Mouse (Mus musculus) stomach, embryonic 16.5 days (tissue): Measurements from ENCODE around the gene Mrpl10. TPM values are rescaled to one million over a fixed set of nuclear protein-coding genes. Genes with fewer than 3 reads are reported as not detected.

ENCODE experiments used
- ATAC-seq: fragments of 200-750 bp; cut with Nextera tagmentation; 2 replicates; pipeline ENCODE4 v1.8.0; 2017; ENCODE audit warnings: moderate number of reproducible peaks, moderate TSS enrichment; ENCODE audit not compliant: insufficient read depth, low FRiP score
- H3K27ac ChIP-seq: fragments of 300-500 bp; sonication (generic); 2 replicates; pipeline ENCODE4 v1.5.1; 2014; ENCODE audit warnings: low read length
- H3K27me3 ChIP-seq: fragments of 300-500 bp; sonication (generic); 2 replicates; pipeline ENCODE4 v1.6.1; 2014; ENCODE audit warnings: low read length, control low read depth, mixed read lengths; ENCODE audit not compliant: control insufficient read depth, insufficient read depth
- H3K36me3 ChIP-seq: fragments of 300-500 bp; sonication (generic); 2 replicates; pipeline ENCODE4 v1.6.1; 2014; ENCODE audit warnings: low read length; ENCODE audit not compliant: control insufficient read depth, insufficient read depth
- H3K4me1 ChIP-seq: fragments of 300-500 bp; sonication (generic); 2 replicates; pipeline ENCODE4 v1.6.1; 2014; ENCODE audit warnings: low read length, control low read depth, mixed read lengths; ENCODE audit not compliant: control insufficient read depth, insufficient read depth
- H3K4me2 ChIP-seq: fragments of 300-500 bp; sonication (generic); 2 replicates; pipeline ENCODE4 v1.6.1; 2014; ENCODE audit warnings: low read depth, low read length, mixed read lengths
- H3K4me3 ChIP-seq: fragments of 300-500 bp; sonication (generic); replicated peaks from 2 replicates; pipeline ENCODE4 v1.5.1; 2014; ENCODE audit warnings: mild to moderate bottlenecking, low read length
- H3K9ac ChIP-seq: fragments of 300-500 bp; sonication (generic); 2 replicates; pipeline ENCODE4 v1.6.1; 2014; ENCODE audit warnings: low read length
- H3K9me3 ChIP-seq: fragments of 300-500 bp; sonication (generic); replicated peaks from 2 replicates; pipeline ENCODE4 v1.6.1; 2016; ENCODE audit warnings: low read length, control low read depth; ENCODE audit not compliant: control insufficient read depth
- WGBS: fragments of 180-500 bp; shearing (Covaris S2); extraction: QIAGEN DNeasy Blood & Tissue Kit; methylation state at CpG from one replicate; pipeline ENCODE4 v1.1.7; 2014; 5-methylcytosine and 5-hydroxymethylcytosine counted together
- polyA plus RNA-seq: library from polyadenylated mRNA; unstranded; fragments of >200 nt; fragmentation: Nextera tagmentation; extraction: Ambion mirVana; gene quantifications from 2 replicates; pipeline ENCODE4 v1.2.1, GENCODE M21; 2015

Mrpl10 gene
- polyA plus RNA-seq, 1 experiment from 2014 or later = 76.7 TPM

DNA sequence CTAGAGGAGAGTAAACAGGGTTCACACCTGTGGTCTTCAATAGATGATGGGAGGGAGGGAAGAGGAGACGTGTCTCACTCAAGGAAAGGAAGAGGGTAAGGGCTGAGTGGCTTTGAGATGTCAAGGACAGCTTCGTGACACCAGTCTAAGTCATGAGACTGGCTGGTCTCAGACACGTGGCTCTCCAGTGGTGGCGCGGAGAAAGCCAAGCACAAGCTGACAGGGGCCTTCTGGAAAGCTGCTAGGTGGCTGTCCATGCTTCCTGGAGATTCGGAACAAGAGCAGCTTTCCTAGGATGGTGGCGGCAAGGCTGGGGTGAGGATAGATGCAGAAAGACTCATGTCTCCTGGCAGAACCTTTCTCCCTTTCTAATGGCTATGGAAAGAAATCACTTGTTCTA is 2.5 kb upstream of the Mrpl10 start:
- WGBS = 56% methylated on average over 7 of the region's 7 CpGs
- no peak overlapping the region for H3K9ac ChIP-seq
- no peaks in the 10 kb centered on the region for H3K9me3 ChIP-seq
- peaks cover 10% of the 10 kb centered on the region for H3K4me1 ChIP-seq
- no peak overlapping the region for H3K4me3 ChIP-seq
- no peak overlapping the region for H3K4me2 ChIP-seq
- no peak overlapping the region for H3K27ac ChIP-seq
- H3K36me3 ChIP-seq = no peaks in the 10 kb centered on the region
- ATAC-seq = no peak
- no peaks in the 10 kb centered on the region for H3K27me3 ChIP-seq

- H3K4me2 ChIP-seq = peak overlapping the region; percentile 98
- H3K9ac ChIP-seq = peak overlapping the region; percentile 64
- peak overlapping the region; percentile 76 for H3K4me3 ChIP-seq
- H3K9me3 ChIP-seq = no peaks in the 10 kb centered on the region
- 41% methylated on average over 12 of the region's 12 CpGs for WGBS
- ATAC-seq = no peak
- H3K4me1 ChIP-seq = peaks cover 10% of the 10 kb centered on the region
- H3K27me3 ChIP-seq = no peaks in the 10 kb centered on the region
- no peak overlapping the region for H3K27ac ChIP-seq
- peaks cover 4% of the 10 kb centered on the region; the same call in 1 of the 2 replicates for H3K36me3 ChIP-seq
Measured at GRCm38 (mm10) chr11:97040301-97041021, 899 bp upstream of the Mrpl10 start.

- Histone ChIP-seq H3K9me3 (no peaks in the 10 kb centered on the region), H3K36me3 (peaks cover 9% of the 10 kb centered on the region; the same call in 1 of the 2 replicates), H3K27me3 (no peaks in the 10 kb centered on the region), H3K4me2 (no peak overlapping the region), H3K4me1 (peaks cover 10% of the 10 kb centered on the region), H3K27ac (no peak overlapping the region), H3K4me3 (no peak overlapping the region), H3K9ac (no peak overlapping the region)
- ATAC-seq = no peak
- WGBS = 93% methylated on average over 8 of the region's 8 CpGs
Measured at GRCm38 (mm10) chr11:97044902-97045301, 3.5 kb downstream of the Mrpl10 start.

DNA sequence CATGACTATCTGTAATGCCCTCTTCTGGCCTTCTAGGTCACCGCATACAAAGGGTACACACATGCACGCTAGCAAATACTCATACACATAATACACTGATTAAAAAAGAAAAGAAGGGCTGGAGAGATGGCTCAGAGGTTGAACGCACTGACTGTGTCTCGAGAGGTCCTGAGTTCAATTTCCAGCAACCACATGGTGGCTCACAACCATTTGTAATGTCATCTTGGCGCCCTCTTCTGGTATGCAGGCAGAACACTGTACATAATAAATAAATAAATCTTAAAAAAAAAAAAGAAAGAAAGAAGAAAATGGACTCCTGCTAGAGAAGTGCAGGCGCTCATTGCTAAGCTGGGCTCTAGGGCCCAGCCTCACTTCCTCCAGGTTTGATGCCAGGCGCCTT is 4.5 kb downstream of the Mrpl10 start:
- ATAC-seq = no peak
- peaks cover 9% of the 10 kb centered on the region; the same call in 1 of the 2 replicates for H3K36me3 ChIP-seq
- H3K27me3 ChIP-seq = no peaks in the 10 kb centered on the region
- no peak overlapping the region for H3K27ac ChIP-seq
- peaks cover 13% of the 10 kb centered on the region for H3K4me1 ChIP-seq
- no peak overlapping the region for H3K4me2 ChIP-seq
- no peaks in the 10 kb centered on the region for H3K9me3 ChIP-seq
- no peak overlapping the region for H3K4me3 ChIP-seq
- no peak overlapping the region for H3K9ac ChIP-seq
- 77% methylated on average over 7 of the region's 7 CpGs for WGBS

- ATAC-seq = no peak
- H3K9me3 ChIP-seq = no peaks in the 10 kb centered on the region
- H3K36me3 ChIP-seq = peaks cover 9% of the 10 kb centered on the region; the same call in 1 of the 2 replicates
- 78% methylated on average over 8 of the region's 8 CpGs for WGBS
- no peaks in the 10 kb centered on the region for H3K27me3 ChIP-seq
- H3K27ac ChIP-seq = no peak overlapping the region
- peaks cover 22% of the 10 kb centered on the region for H3K4me1 ChIP-seq
- H3K9ac ChIP-seq = no peak overlapping the region
- no peak overlapping the region for H3K4me3 ChIP-seq
- no peak overlapping the region for H3K4me2 ChIP-seq
Measured at GRCm38 (mm10) chr11:97048090-97048650, 6.8 kb downstream of the Mrpl10 start.

- Histone ChIP-seq H3K4me2 (no peak overlapping the region), H3K36me3 (peaks cover 15% of the 10 kb centered on the region; the same call in 1 of the 2 replicates), H3K9ac (no peak overlapping the region), H3K4me1 (peaks cover 22% of the 10 kb centered on the region), H3K9me3 (no peaks in the 10 kb centered on the region), H3K27ac (no peak overlapping the region), H3K4me3 (no peak overlapping the region), H3K27me3 (no peaks in the 10 kb centered on the region)
- 72% methylated on average over 6 of the region's 6 CpGs for WGBS
- ATAC-seq = no peak
Measured at GRCm38 (mm10) chr11:97049492-97050085, 8.2 kb downstream of the Mrpl10 start.

DNA sequence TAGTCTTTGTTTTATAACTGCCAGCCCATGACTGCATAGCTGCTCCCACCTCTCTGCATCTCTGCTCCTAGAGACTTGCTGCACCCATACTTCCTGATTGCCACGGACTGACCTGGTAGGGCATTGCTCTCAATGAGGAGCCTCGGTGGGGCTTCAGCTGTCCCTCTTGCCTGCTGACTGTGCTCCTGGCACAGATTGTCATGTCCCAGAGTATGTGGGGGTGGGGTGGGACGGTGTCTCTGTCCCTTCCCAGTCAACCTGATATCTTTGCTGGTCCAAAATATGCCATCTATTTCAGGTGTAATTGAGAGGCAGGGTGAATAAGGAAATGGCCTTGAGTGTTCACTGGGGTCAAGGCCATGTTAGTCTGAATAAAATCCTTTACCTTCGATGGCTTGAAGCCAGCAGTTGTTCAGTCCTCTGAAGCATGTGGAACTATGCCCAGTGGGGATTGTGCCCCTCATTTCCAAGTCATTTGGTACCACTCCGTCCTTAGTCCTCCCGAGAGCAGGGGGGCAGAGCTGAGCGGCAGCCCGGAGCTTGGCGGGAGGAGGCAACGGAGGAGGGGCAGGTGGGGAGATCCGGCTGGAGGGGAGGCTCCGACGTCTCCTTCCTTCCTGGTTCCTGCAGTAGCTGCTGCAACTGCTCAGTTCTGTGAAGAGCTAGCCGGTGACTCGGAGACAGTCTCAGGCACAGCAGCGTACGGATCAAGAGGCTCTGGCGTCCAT is 9.0 kb downstream of the Mrpl10 start, which contains the start of gene Osbpl7:
TSS of gene Osbpl7 (plus strand) at position 413 of the 728 bp plus-strand sequence.
- Histone ChIP-seq H3K4me2 (peak within 1 kb of the TSS; percentile 92), H3K4me3 (peak within 1 kb of the TSS; percentile 76), H3K4me1 (peaks cover 22% of the 10 kb centered on the region), H3K36me3 (peaks cover 14% of the 10 kb centered on the region; the same call in 1 of the 2 replicates), H3K27me3 (no peaks in the 10 kb centered on the region), H3K27ac (peak within 1 kb of the TSS; percentile 72), H3K9me3 (no peaks in the 10 kb centered on the region), H3K9ac (peak within 1 kb of the TSS; percentile 86)
- WGBS = 6% methylated on average over 18 of the region's 18 CpGs
- peak; percentile 79 for ATAC-seq

DNA sequence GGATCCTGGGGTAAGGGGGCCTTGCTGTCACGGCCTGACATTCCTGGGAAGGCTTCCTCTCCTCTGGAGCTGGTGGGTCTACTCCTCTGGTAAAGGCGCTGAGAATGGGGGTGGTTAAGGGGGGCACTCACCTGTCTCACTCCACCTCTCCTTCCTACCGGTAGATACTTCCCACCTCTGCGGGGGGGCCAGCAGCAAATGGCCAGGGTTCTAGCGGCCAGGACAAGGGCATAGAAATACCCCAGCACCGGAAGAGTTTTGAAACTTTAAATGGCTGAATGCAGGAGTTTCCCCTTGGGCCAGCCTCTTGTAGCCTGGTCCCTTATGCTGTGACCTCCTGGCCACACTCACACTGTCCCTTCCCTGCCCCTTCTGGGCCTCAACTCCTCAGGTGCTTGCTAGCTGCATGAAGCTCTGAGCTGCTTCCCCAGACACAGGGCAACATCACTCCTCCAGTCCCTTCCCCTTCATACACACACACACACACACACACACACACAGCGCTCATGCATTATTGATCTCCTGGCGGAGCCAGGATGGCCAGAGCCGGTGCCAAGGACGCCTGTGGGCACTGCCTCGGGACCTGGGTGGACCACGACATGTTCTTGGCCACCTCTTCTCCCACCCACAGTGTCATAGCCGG is 9.7 kb downstream of the Mrpl10 start:
- Histone ChIP-seq H3K4me1 (peaks cover 22% of the 10 kb centered on the region), H3K27ac (peak overlapping the region; percentile 72), H3K27me3 (no peaks in the 10 kb centered on the region), H3K36me3 (peaks cover 8% of the 10 kb centered on the region; the same call in 1 of the 2 replicates), H3K4me3 (peak overlapping the region; percentile 76), H3K4me2 (peak overlapping the region; percentile 92), H3K9me3 (no peaks in the 10 kb centered on the region), H3K9ac (peak overlapping the region; percentile 86)
- WGBS = 16% methylated on average over 13 of the region's 13 CpGs
- no peak for ATAC-seq
